Mouse (Mus musculus): Measurements from ENCODE around the gene Zswim3. TPM values are rescaled to one million over a fixed set of nuclear protein-coding genes. Genes with fewer than 3 reads are reported as not detected.

Zswim3 gene
- total and polyA plus RNA-seq, 3 experiments, result 4.7 to 5.9 TPM; not detected in 1

- 0 out of 2 replicates have a peak, but pooled peaks have one; percentile 47 for TF ChIP-seq USF1 (IDR thresholded peaks at IDR 0.05; ENCODE audit: low read depth, low read length)
- no peak for TF ChIP-seq NRF1 (IDR thresholded peaks at IDR 0.05; ENCODE audit: insufficient read depth, low read depth, low read length, poor library complexity, severe bottlenecking)
- TF ChIP-seq TBP (IDR thresholded peaks at IDR 0.05; ENCODE audit: low read depth, low read length), result peak; percentile 89
- no peak for TF ChIP-seq MAFK (IDR thresholded peaks at IDR 0.05; ENCODE audit: borderline replicate concordance, low read depth, low read length)
- TF ChIP-seq MYB (IDR thresholded peaks at IDR 0.05; ENCODE audit: low read depth, low read length), result 0 out of 2 replicates have a peak, but pooled peaks have one; percentile 19
- 0 out of 2 replicates have a peak, but pooled peaks have one; percentile 16 for TF ChIP-seq TCF12 (IDR thresholded peaks at IDR 0.05; ENCODE audit: low read depth, low read length)
- peak; percentile 32; the same call in 1 of the 2 replicates for TF ChIP-seq MAX (IDR thresholded peaks at IDR 0.05; ENCODE audit: low read length)
- 0 out of 2 replicates have a peak, but pooled peaks have one; percentile 10 for TF ChIP-seq BHLHE40 (IDR thresholded peaks at IDR 0.05; ENCODE audit: borderline replicate concordance, low read depth, low read length)
- TF ChIP-seq MYC (IDR thresholded peaks at IDR 0.05; ENCODE audit: low read depth, low read length), result 0 out of 2 replicates have a peak, but pooled peaks have one; percentile 30
- peak; percentile 58; the same call in 1 of the 2 replicates for TF ChIP-seq MXI1 (IDR thresholded peaks at IDR 0.05; ENCODE audit: low read depth, low read length)
- peaks cover 0 to 7% of the 10 kb centered on the region in 2 experiments; a peak in 2 of 4 replicates for H3K36me3 ChIP-seq (ENCODE audit: control insufficient read depth in 1 of 2, insufficient read depth in 2 of 2, low read length in 2 of 2)
- DNase-seq (ENCODE audit: low read depth, low spot score), result peak; percentile 79
- no peaks in the 10 kb centered on the region for H3K9me3 ChIP-seq (replicated peaks; ENCODE audit: insufficient read depth, low read length)
- peak overlapping the region; percentile 37 to 42 for H3K4me3 ChIP-seq (ENCODE audit: control insufficient read depth in 1 of 2, insufficient read depth in 1 of 2, low read depth in 2 of 2, low read length in 2 of 2)
- no peaks in the 10 kb centered on the region for H3K79me2 ChIP-seq (ENCODE audit: control insufficient read depth, insufficient read depth, low read length, poor library complexity)
- H3K4me1 ChIP-seq (ENCODE audit: control insufficient read depth in 1 of 2, insufficient read depth in 2 of 2, low read length in 2 of 2), result peaks cover 6 to 10% of the 10 kb centered on the region in 2 experiments
- H3K27me3 ChIP-seq (ENCODE audit: control insufficient read depth in 1 of 2, insufficient read depth in 2 of 2, low read length in 2 of 2), result no peaks in the 10 kb centered on the region
- peak overlapping the region; percentile 41 for H3K9ac ChIP-seq (ENCODE audit: control insufficient read depth, low read depth, low read length, poor library complexity, severe bottlenecking)
- peak overlapping the region; percentile 80 for H3K27ac ChIP-seq (ENCODE audit: control insufficient read depth, low read depth, low read length)
These were observed 10.4 kb downstream of the Zswim3 start for GRCm38 (mm10) chr2:164815348-164815747.

GRCm38 (mm10) chr2:164815821-164816220 is 10.9 kb downstream of the Zswim3 start:
- TF ChIP-seq ETS1 (IDR thresholded peaks at IDR 0.05; ENCODE audit: low read depth, low read length) (peak; percentile 57; the same call in 1 of the 2 replicates), MYB (IDR thresholded peaks at IDR 0.05; ENCODE audit: low read depth, low read length) (no peak), ZMIZ1 (IDR thresholded peaks at IDR 0.05; ENCODE audit: low read depth, low read length) (no peak), TCF12 (IDR thresholded peaks at IDR 0.05; ENCODE audit: low read depth, low read length) (peak; percentile 74), POLR2AphosphoS2 (IDR thresholded peaks at IDR 0.05; ENCODE audit: low read length) (no peak), TAL1 (IDR thresholded peaks at IDR 0.05; ENCODE audit: low read length) (peak; percentile 77), RAD21 (IDR thresholded peaks at IDR 0.05; ENCODE audit: low read depth, low read length) (no peak), ELF1 (IDR thresholded peaks at IDR 0.05; ENCODE audit: low read depth, low read length) (no peak), ZKSCAN1 (IDR thresholded peaks at IDR 0.05; ENCODE audit: low read depth, low read length) (no peak), MEF2A (IDR thresholded peaks at IDR 0.05; ENCODE audit: extremely low read depth, insufficient replicate concordance, low read depth, low read length, poor library complexity, severe bottlenecking) (peak; percentile 83; the same call in 1 of the 2 replicates), GATA1 (IDR thresholded peaks at IDR 0.05; ENCODE audit: low read depth, low read length) (peak; percentile 86), EP300 (IDR thresholded peaks at IDR 0.05; ENCODE audit: low read depth in 1 of 2, low read length in 2 of 2) (peak; percentile 44 to 76), CHD1 (IDR thresholded peaks at IDR 0.05; ENCODE audit: low read depth, low read length) (no peak)
- Histone ChIP-seq H3K4me3 (ENCODE audit: control insufficient read depth in 1 of 2, insufficient read depth in 1 of 2, low read depth in 2 of 2, low read length in 2 of 2) (peak overlapping the region; percentile 37 to 42), H3K79me2 (ENCODE audit: control insufficient read depth, insufficient read depth, low read length, poor library complexity) (no peaks in the 10 kb centered on the region), H3K27ac (ENCODE audit: control insufficient read depth, low read depth, low read length) (peak overlapping the region; percentile 80), H3K4me1 (ENCODE audit: control insufficient read depth in 1 of 2, insufficient read depth in 2 of 2, low read length in 2 of 2) (peaks cover 6 to 10% of the 10 kb centered on the region in 2 experiments), H3K9ac (ENCODE audit: control insufficient read depth, low read depth, low read length, poor library complexity, severe bottlenecking) (peak overlapping the region; percentile 41), H3K9me3 (replicated peaks; ENCODE audit: insufficient read depth, low read length) (no peaks in the 10 kb centered on the region), H3K27me3 (ENCODE audit: control insufficient read depth in 1 of 2, insufficient read depth in 2 of 2, low read length in 2 of 2) (no peaks in the 10 kb centered on the region), H3K36me3 (ENCODE audit: control insufficient read depth in 1 of 2, insufficient read depth in 2 of 2, low read length in 2 of 2) (peaks cover 0 to 7% of the 10 kb centered on the region in 2 experiments; a peak in 2 of 4 replicates)
- DNase-seq (ENCODE audit: low read depth, low spot score), result peak; percentile 82

Data from MEL (cell line).